Mouse (Mus musculus): ENCODE data around the gene Gpatch2l. TPM values are rescaled to one million over a fixed set of nuclear protein-coding genes. Genes with fewer than 3 reads are reported as not detected.

Gpatch2l gene
- polyA plus RNA-seq, 1 experiment from 2014 or later, result 24.4 TPM

DNA sequence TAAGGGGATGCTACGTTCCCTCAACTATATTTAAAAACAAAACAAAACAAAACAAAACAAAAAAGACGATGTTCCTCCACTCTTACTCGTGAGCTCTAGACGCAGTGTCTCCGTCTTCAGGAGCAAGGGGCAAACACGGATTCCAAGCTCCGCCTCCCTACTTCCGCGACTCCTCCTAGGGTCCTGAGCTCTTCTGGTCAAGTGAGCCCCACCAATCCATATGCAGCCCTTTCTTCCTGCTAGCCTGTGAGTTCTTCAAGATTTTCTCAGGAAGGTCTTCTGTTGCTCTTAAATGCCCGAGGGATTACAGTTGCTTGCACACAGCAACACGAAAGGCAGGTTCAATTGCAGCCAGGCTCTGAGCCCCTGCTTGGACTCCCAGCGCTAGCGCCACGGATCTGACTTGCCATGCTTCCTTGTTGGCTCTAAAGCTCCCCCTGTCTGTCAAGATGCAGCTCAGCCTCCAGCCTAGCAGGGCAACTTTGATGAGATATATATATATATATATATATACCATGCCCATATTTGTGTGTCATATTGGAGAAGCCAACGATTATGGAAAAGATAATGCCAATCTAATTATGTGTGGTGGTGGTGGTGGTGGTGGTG lies 64.1 kb downstream of the Gpatch2l start:
- no peaks in the 10 kb centered on the region for H3K27me3 ChIP-seq (replicated peaks; ENCODE audit: control insufficient read depth, insufficient read depth, low read length)
- no peaks in the 10 kb centered on the region for H3K4me1 ChIP-seq (ENCODE audit: control insufficient read depth, insufficient read depth, low read depth, low read length)
- no peak overlapping the region for H3K9ac ChIP-seq (ENCODE audit: low read depth, low read length)
- ATAC-seq, result no peak
- WGBS, result 23% methylated on average over 15 of the region's 15 CpGs
- 0 out of 2 replicates have a peak overlapping the region, but pooled peaks have one; percentile 1 for H3K4me2 ChIP-seq (ENCODE audit: low read length)
- no peaks in the 10 kb centered on the region for H3K36me3 ChIP-seq (ENCODE audit: control insufficient read depth, insufficient read depth, low read length)
- H3K4me3 ChIP-seq (ENCODE audit: low read length), result no peak overlapping the region
- H3K27ac ChIP-seq (ENCODE audit: low read depth, low read length), result no peak overlapping the region
- no peaks in the 10 kb centered on the region for H3K9me3 ChIP-seq (ENCODE audit: control insufficient read depth, low read length)

DNA sequence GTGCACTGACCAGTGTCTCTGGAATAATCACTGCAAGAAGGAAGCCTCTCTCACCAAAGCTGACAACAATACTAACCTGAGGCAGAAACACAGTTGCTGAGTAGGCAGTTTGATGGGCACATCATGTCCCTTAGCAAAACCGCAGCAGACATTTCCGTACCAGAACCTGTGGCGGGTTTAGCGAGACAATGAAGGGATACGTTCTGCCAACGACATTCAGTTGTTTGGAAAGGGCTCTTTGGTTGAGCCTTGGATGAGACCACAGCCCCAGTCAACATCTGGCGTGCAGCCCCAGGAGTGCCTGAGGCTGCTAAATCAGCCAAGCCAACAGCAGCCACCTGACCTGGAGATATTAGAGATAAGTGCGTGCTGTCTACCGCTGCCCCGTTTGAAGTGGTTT lies 67.8 kb downstream of the Gpatch2l start:
- Histone ChIP-seq H3K4me1 (ENCODE audit: control insufficient read depth, insufficient read depth, low read depth, low read length) (no peaks in the 10 kb centered on the region), H3K27me3 (replicated peaks; ENCODE audit: control insufficient read depth, insufficient read depth, low read length) (no peaks in the 10 kb centered on the region), H3K36me3 (ENCODE audit: control insufficient read depth, insufficient read depth, low read length) (no peaks in the 10 kb centered on the region), H3K4me3 (ENCODE audit: low read length) (no peak overlapping the region), H3K27ac (ENCODE audit: low read depth, low read length) (no peak overlapping the region), H3K4me2 (ENCODE audit: low read length) (no peak overlapping the region), H3K9ac (ENCODE audit: low read depth, low read length) (no peak overlapping the region), H3K9me3 (ENCODE audit: control insufficient read depth, low read length) (no peaks in the 10 kb centered on the region)
- WGBS, result 71% methylated on average over 10 of the region's 10 CpGs
- ATAC-seq, result no peak

DNA sequence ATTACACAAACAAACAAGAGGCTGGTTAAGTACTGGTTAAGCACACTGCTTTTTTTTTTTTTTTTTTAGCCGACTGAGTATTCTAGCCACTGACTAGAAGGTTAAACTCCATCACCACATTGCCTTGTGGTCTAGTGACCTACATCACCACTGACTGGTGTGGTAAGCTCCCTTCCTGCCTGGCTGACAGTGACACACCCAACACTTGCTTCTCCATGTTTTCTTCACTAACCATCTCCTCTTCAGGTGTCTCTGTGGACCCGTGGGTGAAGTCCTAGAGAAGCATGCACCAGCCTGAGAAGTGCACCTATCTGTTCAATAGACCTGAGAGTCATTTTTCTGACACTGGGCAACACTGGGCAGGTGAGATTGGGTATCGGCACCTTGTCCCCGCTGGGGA lies 68.2 kb downstream of the Gpatch2l start:
- Histone ChIP-seq H3K36me3 (ENCODE audit: control insufficient read depth, insufficient read depth, low read length) (no peaks in the 10 kb centered on the region), H3K9me3 (ENCODE audit: control insufficient read depth, low read length) (no peaks in the 10 kb centered on the region), H3K27me3 (replicated peaks; ENCODE audit: control insufficient read depth, insufficient read depth, low read length) (no peaks in the 10 kb centered on the region), H3K4me1 (ENCODE audit: control insufficient read depth, insufficient read depth, low read depth, low read length) (no peaks in the 10 kb centered on the region), H3K9ac (ENCODE audit: low read depth, low read length) (no peak overlapping the region), H3K4me3 (ENCODE audit: low read length) (no peak overlapping the region), H3K27ac (ENCODE audit: low read depth, low read length) (no peak overlapping the region), H3K4me2 (ENCODE audit: low read length) (no peak overlapping the region)
- 80% methylated on average over 4 of the region's 4 CpGs for WGBS
- ATAC-seq, result no peak

DNA sequence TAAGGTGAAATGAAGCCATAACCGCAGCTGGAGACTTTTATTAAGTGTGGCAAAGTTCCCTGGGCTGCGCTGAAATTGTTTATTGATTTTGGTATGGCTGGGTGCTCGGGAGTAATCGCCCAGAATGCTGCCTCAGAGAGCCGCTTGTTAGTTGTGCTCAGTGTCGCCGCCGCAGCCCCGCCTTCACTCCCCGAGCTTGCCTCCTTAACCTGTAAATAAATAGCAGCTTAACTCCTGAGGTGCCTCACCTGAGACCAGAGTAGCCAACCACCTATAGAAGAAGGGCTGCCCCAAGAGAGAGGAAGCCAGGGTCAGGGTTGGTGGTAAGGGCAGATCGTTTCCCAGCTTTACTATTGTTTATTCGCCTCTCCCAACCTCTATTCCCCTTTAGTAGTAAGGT lies 79.0 kb downstream of the Gpatch2l start:
- no peak for ATAC-seq
- Histone ChIP-seq H3K27ac (ENCODE audit: low read depth, low read length) (no peak overlapping the region), H3K4me1 (ENCODE audit: control insufficient read depth, insufficient read depth, low read depth, low read length) (no peaks in the 10 kb centered on the region), H3K36me3 (ENCODE audit: control insufficient read depth, insufficient read depth, low read length) (no peaks in the 10 kb centered on the region), H3K4me3 (ENCODE audit: low read length) (no peak overlapping the region), H3K9me3 (ENCODE audit: control insufficient read depth, low read length) (no peaks in the 10 kb centered on the region), H3K4me2 (ENCODE audit: low read length) (no peak overlapping the region), H3K9ac (ENCODE audit: low read depth, low read length) (no peak overlapping the region), H3K27me3 (replicated peaks; ENCODE audit: control insufficient read depth, insufficient read depth, low read length) (no peaks in the 10 kb centered on the region)
- 17% methylated on average over 12 of the region's 12 CpGs for WGBS

DNA sequence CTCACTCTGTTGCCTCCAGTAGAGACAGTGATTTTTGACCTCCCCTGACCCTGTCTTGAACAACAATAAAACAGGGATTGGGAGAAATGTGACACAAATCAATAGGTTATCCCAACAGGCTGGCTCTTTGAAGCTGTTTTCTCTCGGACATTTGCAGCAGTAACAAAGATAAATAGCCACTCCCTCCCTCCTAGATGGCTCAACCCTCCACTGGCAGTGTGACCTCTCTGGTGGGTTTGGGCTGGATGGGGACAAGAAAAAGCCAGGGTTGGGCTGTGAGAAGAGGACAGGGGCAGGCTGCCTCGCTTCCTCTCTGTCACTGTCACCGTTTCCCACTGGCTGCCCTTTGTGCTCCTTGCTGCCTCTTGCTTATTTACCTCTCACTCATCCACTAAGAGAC lies 82.6 kb downstream of the Gpatch2l start:
- Histone ChIP-seq H3K4me2 (ENCODE audit: low read length) (no peak overlapping the region), H3K9me3 (ENCODE audit: control insufficient read depth, low read length) (no peaks in the 10 kb centered on the region), H3K27me3 (replicated peaks; ENCODE audit: control insufficient read depth, insufficient read depth, low read length) (no peaks in the 10 kb centered on the region), H3K4me1 (ENCODE audit: control insufficient read depth, insufficient read depth, low read depth, low read length) (no peaks in the 10 kb centered on the region), H3K36me3 (ENCODE audit: control insufficient read depth, insufficient read depth, low read length) (no peaks in the 10 kb centered on the region), H3K9ac (ENCODE audit: low read depth, low read length) (no peak overlapping the region), H3K27ac (ENCODE audit: low read depth, low read length) (no peak overlapping the region), H3K4me3 (ENCODE audit: low read length) (no peak overlapping the region)
- 20% methylated on average over 3 of the region's 3 CpGs for WGBS
- no peak for ATAC-seq

DNA sequence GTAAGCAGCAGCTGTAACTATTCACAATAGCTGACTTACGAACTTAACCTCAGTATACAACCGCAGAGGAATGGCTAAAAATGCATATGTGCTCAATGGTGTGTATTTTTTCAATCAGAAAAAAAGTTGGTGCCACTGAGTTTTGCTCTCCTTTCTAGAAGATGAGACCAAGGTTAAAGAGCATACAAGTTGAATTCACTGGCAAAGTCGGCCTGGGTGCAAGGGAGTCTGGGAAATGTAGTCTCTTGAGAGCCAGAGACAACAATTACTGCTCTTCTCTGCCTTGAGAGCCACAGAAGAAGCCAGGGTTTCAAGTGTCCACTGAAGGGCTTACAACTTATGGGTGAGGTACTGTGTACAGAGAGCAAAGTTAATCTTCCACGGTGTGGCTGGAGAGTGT lies 88.2 kb downstream of the Gpatch2l start:
- no peaks in the 10 kb centered on the region for H3K9me3 ChIP-seq (ENCODE audit: control insufficient read depth, low read length)
- H3K4me1 ChIP-seq (ENCODE audit: control insufficient read depth, insufficient read depth, low read depth, low read length), result no peaks in the 10 kb centered on the region
- H3K4me2 ChIP-seq (ENCODE audit: low read length), result no peak overlapping the region
- no peak overlapping the region for H3K9ac ChIP-seq (ENCODE audit: low read depth, low read length)
- H3K4me3 ChIP-seq (ENCODE audit: low read length), result no peak overlapping the region
- ATAC-seq, result no peak
- H3K27me3 ChIP-seq (replicated peaks; ENCODE audit: control insufficient read depth, insufficient read depth, low read length), result no peaks in the 10 kb centered on the region
- H3K27ac ChIP-seq (ENCODE audit: low read depth, low read length), result no peak overlapping the region
- no peaks in the 10 kb centered on the region for H3K36me3 ChIP-seq (ENCODE audit: control insufficient read depth, insufficient read depth, low read length)
- 59% methylated on average over 4 of the region's 4 CpGs for WGBS

DNA sequence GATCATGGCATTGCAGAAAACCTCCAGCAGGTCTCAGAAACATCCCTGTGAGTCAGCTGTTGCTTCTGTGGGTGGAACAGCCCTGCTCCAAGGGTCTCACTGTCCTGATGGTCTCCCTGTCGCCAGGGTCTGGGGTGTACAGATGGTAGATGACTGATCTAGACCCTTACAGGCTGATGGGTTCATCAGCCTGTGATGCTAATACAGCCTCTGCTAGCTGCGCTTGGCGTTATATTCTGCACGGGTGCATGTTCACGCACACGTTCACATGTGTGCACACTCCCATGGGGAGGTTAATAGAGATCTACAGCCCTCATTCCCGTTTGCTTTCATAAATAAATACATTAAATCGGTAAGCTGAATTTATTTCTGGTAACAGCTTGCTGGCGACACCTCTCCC lies 89.0 kb downstream of the Gpatch2l start:
- no peak overlapping the region for H3K9ac ChIP-seq (ENCODE audit: low read depth, low read length)
- no peaks in the 10 kb centered on the region for H3K27me3 ChIP-seq (replicated peaks; ENCODE audit: control insufficient read depth, insufficient read depth, low read length)
- H3K9me3 ChIP-seq (ENCODE audit: control insufficient read depth, low read length), result no peaks in the 10 kb centered on the region
- H3K27ac ChIP-seq (ENCODE audit: low read depth, low read length), result no peak overlapping the region
- no peaks in the 10 kb centered on the region for H3K36me3 ChIP-seq (ENCODE audit: control insufficient read depth, insufficient read depth, low read length)
- H3K4me1 ChIP-seq (ENCODE audit: control insufficient read depth, insufficient read depth, low read depth, low read length), result no peaks in the 10 kb centered on the region
- 55% methylated on average over 9 of the region's 9 CpGs for WGBS
- ATAC-seq, result peak; percentile 52; the same call in 1 of the 2 replicates
- H3K4me2 ChIP-seq (ENCODE audit: low read length), result peak overlapping the region; percentile 14; the same call in 1 of the 2 replicates
- no peak overlapping the region for H3K4me3 ChIP-seq (ENCODE audit: low read length)

DNA sequence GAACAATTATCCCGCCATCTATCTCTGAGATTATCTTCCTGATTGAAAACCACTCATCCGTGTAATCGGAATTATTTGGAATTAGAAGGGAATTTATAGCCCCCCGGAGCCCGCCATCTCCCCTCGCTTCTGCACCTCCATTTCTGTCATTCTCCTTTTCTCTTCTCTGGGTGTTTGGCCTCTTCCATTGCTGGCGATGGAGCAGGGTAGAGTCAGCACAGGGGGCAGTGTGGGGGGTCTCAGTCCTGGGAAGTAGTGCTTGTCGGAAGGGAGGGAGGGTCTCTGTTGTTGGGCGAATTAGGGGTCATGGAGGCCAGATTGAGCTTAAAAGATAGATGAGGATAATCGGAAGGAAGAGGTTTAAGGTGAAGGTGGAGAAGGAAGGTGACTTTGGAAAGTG lies 89.6 kb downstream of the Gpatch2l start:
- H3K4me2 ChIP-seq (ENCODE audit: low read length), result peak overlapping the region; percentile 14; the same call in 1 of the 2 replicates

DNA sequence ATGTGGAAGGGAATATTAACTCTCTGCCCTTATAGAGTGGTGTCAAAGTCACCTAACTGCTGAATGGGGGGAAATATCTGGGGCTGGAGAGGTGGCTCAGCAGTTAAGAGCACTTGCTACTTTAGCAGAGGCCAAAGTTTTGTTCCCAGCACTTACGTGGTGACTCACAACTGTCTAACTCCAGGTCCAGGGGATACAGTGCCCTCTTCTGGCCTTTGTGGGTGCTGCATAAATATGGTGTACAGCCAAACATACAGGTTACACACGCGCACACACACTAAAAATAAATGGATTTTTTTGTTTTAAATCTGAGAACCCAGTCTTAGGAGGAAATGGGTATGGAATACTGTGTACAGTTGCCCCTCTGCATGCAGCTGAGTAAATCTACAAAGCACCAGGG lies 94.6 kb downstream of the Gpatch2l start:
- no peak overlapping the region for H3K4me2 ChIP-seq (ENCODE audit: low read length)

More for the DNA sequence above, 89.6 kb downstream of the Gpatch2l start:
- no peak overlapping the region for H3K27ac ChIP-seq (ENCODE audit: low read depth, low read length)
- H3K27me3 ChIP-seq (replicated peaks; ENCODE audit: control insufficient read depth, insufficient read depth, low read length), result no peaks in the 10 kb centered on the region
- no peaks in the 10 kb centered on the region for H3K4me1 ChIP-seq (ENCODE audit: control insufficient read depth, insufficient read depth, low read depth, low read length)
- H3K4me3 ChIP-seq (ENCODE audit: low read length), result no peak overlapping the region
- H3K9me3 ChIP-seq (ENCODE audit: control insufficient read depth, low read length), result no peaks in the 10 kb centered on the region
- H3K36me3 ChIP-seq (ENCODE audit: control insufficient read depth, insufficient read depth, low read length), result no peaks in the 10 kb centered on the region
- ATAC-seq, result no peak
- H3K9ac ChIP-seq (ENCODE audit: low read depth, low read length), result no peak overlapping the region
- WGBS, result 41% methylated on average over 10 of the region's 10 CpGs

More for the DNA sequence above, 94.6 kb downstream of the Gpatch2l start:
- Histone ChIP-seq H3K27ac (ENCODE audit: low read depth, low read length) (no peak overlapping the region), H3K27me3 (replicated peaks; ENCODE audit: control insufficient read depth, insufficient read depth, low read length) (no peaks in the 10 kb centered on the region), H3K4me1 (ENCODE audit: control insufficient read depth, insufficient read depth, low read depth, low read length) (0 out of 2 replicates have a peak, but pooled peaks cover 3% of the 10 kb centered on the region), H3K9me3 (ENCODE audit: control insufficient read depth, low read length) (no peaks in the 10 kb centered on the region), H3K9ac (ENCODE audit: low read depth, low read length) (no peak overlapping the region), H3K4me3 (ENCODE audit: low read length) (no peak overlapping the region), H3K36me3 (ENCODE audit: control insufficient read depth, insufficient read depth, low read length) (no peaks in the 10 kb centered on the region)
- ATAC-seq, result no peak
- 97% methylated on average over 3 of the region's 3 CpGs for WGBS

All from hindbrain, embryonic 16.5 days (tissue).